Mouse (Mus musculus): ENCODE data around the gene Ttc38. TPM values are rescaled to one million over a fixed set of nuclear protein-coding genes. Genes with fewer than 3 reads are reported as not detected.
A peak's percentile ranks its signal among the peaks of the same experiment; 100 is the strongest.
"Not testable (repeated sequence)": the region's sequence is repeated elsewhere in the genome, so short reads cannot be mapped to it uniquely, and the experiment has no call there.

Gene Ttc38
- total RNA-seq, 2 experiments from 2014 or later = 4.4 to 7.7 TPM

DNA sequence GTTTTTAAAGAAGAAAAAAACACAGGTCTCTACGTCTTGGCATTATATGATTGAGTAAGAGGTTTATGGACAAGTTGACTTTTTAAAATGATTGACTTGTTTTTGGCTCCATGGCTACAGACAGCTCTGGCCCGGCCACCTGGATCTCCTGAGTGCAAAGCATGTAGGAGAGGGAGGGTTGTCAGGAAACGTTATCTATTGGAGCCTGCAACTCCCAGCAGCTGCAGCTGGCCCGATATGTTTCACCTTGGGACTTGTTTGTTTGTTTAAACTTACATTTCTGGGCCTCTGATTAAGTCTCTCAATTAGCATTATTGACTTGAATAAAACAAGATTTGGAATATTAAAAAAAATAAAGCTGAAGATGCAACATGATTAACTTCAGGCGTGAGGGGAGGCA lies 5.4 kb upstream of the Ttc38 start:
- no peak for DNase-seq

DNA sequence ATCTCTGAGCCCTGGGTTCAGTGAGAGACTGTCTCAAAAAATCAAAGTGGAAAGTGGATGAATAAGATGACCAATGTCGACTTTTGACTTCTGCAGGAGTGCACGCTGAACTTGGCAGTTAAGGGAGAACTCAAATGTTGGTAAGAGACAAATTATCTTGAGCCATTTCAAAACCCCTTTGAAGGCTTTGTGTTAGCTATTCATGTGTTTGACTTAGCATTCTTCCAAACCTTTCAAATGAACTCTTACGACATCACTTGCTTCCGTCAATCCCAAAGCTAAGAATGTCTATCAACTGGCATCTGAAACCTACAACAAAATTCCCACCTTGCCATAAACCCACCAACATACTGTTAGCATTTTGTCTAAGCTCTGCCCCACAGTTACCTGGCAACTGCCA lies 4.0 kb upstream of the Ttc38 start:
- no peak for DNase-seq

DNA sequence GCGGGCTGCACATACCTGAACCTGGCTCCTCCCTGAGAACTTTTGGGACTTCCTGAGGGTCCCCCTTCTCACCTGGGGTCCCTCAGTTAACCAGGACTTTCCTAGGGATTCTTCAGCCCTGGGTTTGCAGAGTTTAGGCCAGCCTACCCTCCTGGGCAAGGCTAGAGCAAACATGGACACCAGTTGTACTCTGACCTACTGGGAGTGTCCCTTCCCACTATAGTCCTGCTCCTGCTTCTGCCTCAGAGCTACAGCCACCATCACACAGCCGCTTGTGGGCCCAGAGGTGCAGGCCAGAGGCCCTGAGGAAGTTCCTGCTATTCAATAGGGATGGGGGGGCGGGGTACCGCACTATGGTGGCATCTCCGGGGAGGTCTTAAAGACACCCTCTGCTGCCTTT lies 2.6 kb upstream of the Ttc38 start:
- no peak for DNase-seq

DNA sequence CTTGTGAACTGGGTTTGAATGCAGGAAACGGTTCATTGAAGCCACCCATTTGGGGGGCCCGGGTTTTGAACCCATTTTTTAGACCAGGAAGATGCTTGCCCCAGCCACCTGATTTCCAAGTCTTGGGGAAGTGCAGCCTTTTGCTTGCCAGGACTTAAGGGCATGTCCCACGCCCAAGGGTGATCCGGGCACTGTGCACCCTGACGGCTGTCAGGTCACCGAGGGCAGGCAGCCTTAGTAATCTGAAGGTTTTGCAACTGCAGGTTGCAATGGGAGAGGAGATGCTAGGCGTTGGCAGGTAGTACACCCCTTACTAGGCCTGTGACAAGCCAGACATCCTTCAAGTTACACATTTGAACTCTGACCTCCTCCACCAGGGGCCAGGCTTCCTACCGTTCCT lies 493 bp downstream of the Ttc38 start:
- DNase-seq = no peak

DNA sequence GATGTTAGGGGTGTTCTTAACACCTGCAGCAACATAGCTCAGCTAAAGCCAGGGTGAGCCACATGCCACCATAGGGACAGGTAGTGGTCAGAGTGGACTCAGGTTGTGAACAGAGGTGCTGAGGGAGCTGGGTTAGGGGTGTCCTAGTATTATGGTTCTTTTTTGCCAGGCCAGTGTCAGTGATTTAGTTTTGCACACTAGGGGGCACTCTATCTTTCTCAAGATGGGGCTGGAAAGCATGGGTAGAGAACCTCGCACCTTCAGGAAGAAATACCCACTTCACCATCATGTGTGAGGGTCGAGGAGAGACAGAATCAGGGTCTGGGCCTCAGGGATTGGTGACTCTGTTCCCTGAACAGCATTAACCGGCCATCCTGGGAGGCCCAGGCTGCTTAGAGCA lies 3.2 kb downstream of the Ttc38 start:
- no peak for DNase-seq

DNA sequence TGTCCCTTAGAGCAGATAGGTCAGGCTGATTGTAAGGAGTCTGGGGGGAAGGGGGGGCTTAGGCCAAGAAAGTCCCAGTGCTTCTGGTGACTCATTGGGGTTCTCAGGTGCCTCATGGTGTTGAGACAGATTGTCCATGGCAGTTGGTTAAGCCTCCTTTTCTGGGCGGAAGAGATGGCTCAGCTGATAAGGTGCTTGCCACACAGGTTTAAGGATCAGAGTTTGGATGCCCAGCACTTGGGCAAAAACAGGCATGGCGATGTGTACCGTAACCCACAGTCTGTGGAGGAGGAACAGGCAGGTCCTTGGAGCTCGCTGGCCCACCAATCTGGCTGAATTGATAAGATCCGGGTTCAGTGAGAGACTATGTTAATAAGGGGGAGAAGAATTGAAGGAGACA lies 4.8 kb downstream of the Ttc38 start:
- no peak for DNase-seq

DNA sequence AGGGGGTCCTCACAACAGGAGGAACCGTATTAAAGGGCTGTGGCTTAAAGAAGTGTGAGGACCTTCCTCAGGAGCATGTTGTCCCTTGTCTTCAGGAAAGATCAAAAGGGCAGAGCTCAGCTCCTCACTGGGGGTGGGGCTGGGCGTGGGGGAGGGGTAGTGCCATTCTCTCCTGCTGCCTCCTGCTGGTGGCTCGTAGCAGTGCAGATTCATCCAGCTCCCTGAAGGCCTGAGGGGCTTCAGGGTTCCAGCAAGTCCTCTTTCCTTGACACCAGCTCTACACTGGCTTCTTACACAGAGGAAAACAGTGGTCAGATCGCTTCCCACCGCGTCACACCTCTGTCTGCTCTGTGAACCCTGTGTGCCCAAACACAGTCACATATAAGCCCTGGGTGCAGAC lies 8.9 kb downstream of the Ttc38 start:
- no peak for DNase-seq

DNA sequence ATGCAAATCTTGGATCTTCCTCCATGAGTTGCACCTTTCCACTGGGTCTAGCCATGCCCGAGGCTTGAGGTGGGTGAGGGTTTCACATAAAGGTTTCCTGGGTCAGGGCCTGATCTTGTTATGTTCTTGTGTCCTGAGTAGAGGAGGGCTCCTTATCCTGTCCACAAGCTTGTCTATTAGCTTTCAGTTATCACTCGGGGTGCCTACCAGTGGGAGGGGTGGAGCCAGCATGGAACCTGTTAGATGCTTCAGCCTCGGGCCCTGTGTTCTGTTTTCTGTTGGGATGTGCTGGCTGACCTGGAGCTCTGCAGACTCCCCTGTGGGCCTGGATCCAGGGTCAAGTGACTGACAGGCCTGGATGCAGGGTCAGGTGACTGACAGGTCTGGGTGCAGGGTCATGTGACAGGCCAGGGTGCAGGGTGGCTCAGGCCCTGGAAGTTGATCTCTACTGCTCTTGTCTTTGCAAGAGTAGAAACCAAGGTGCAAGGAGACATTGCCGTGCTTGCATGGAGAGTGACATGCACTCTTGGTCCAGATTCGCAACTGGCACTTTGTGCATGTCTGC lies 9.8 kb downstream of the Ttc38 start:
- DNase-seq = no peak

DNA sequence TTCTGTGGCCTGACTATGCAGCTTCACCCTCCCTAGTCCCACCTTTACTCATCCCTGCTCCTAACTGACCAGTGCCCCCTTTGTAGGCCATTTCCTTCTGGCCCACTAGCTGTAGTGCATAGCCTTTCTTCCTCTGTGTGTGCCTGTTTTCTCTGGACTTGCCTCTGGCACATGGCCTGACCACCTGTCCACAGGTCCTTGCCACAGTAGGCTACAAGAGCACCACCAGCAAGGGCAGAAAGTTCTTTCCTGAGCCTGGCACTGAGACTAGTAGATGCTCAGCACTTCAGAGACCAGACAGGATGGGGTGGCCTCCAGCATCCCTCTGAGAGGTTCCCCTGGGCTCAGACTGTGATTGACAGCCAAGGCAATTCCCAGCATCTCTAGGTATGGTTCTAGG lies 13.0 kb downstream of the Ttc38 start:
- DNase-seq = no peak

DNA sequence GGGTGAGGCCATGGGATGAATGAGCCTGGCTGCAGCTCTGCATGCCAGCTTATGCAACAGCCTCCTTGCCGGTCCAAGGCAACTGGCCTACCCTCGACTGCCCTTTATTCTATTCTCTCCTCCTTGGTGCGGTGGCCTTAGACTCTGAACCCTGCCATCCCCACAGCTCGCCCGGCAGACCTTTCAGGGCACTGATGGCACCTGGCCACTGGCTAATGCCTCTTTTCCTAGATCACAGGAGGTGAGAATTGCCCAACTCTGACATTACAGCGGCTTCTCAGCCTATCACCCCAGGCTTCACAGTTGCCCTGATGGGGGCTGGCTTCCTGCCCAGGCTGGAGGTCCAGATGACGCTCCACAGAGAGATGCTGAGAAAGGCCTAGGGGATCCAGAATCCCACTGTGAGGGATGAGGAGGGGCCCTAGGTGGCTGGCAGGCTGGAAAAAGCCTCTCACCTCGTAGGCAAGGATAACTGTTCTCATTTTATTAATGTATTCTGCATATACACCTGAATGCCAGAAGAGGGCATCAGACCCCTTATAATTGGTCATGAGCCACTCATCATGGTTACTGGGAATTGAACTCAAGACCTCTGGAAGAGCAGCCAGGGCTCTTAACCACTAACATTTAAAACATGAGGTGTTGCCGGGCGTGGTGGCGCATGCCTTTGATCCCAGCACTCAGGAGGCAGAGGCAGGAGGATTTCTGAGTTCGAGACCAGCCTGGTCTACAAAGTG lies 19.7 kb downstream of the Ttc38 start:
- no peak for DNase-seq

DNA sequence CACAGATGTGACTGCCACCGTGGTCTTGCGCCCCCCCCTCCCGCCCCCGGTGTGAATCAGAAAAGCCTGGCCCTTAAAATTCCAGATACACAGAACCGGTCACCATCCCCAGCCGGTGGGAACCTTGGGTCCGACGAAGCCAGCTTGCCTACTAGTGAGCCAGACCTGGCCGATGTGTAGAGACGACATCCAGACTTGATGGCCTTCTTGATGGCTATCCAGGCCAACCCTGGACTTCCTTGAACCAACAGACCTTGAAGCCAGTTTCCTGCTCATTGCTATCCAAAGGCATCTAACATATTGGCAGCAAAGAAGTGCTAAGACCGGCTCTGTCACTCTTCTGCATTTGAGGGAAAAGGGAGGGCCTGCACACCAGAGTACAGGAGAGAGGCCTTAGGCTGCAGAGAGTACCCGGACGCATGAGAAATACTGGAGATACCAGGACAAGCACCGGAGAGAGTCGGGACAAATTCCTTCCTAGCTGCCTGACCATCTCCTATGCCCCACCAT lies 26.9 kb downstream of the Ttc38 start:
- DNase-seq = no peak

DNA sequence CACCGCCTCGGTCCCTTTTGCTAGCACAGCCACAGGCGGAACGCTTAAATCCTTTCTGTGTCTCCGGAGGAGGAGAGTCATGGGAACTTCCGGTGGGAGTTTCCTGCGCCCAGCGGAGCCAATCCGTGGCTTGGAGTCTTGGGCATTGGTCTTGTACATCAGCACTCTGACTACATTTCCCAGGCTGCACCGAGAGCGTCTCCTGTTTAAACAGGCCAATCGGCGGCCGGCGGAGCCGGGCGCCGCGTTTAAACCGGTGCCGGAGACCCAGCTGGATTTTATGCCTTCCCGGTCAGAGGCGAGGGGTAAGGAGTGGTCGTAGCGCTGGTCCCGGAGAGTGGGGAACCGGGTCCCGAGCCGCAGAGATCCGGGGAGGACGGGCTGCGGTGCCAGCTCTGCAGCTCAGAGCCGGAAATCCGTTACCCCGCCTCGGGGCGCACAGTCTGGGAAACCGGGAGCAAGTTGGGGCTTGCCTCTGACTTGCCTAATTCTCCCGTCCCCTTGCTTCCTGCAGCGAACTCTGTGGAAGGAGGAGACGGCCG lies 27.5 kb downstream of the Ttc38 start, which contains the start of gene Gtse1:
Gtse1 (plus strand) TSS at position 256 of the 542 bp plus-strand sequence.
- DNase-seq = peak; percentile 91 to 94

DNA sequence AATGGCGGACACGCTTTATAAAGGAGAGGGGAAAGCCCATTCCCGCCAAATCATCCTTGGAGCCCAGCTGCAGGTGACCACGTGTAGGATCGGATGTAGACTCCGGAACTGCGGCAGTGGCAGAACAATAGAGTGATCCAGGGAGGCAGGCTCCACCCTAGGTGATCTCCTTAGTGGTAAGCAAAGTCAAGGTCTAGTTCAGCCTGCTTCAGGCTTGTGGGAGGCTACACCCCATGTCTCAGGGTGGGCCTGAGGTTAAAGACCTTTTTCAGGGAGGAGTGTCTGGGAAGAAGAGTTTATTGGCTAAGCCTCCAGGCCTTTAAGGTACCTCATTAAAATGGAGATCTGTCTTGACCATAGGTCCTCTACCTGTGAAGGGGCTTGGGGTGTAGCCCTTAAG lies 33.8 kb downstream of the Ttc38 start:
- not testable (repeated sequence) for DNase-seq

DNA sequence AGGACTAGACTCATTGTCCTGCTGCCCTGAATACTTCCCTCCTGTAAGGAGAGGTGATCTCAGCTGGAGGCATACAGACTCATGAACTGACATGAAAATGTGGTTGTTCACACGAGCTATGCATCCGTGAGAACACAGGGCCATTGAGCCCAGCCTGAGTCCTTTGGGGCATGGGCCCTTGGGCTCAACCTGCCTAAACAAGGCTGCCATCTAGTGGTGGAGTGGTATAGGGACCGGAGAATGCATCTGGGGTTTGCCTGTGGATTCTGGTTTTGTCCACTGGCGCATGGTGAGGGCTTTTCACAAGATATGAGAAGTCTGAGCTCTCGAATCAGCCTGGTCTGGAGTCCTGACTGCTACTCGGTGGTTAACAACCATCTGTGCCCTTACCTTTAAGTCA lies 35.6 kb downstream of the Ttc38 start:
- peak; percentile 62 to 72 for DNase-seq

DNA sequence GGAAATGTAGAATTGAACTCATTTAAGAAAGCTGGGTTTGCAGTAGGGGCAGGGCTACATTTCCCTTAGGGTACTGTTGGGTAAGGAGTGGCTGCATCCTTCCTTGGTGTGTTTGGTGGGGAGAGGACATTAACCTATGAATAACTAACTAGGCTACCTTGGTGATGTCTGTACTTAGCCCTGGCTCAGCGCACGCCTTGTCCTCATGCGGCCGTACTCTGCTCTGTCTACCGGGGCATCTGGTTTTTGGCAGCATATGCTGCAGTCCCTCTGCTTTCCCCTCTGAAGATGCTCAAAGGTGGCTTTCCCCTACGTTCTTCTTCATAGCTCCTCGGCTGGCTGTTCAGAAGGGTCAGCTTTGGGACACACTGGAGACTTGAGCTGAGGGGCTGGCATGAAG lies 45.2 kb downstream of the Ttc38 start:
- no peak for DNase-seq

DNA sequence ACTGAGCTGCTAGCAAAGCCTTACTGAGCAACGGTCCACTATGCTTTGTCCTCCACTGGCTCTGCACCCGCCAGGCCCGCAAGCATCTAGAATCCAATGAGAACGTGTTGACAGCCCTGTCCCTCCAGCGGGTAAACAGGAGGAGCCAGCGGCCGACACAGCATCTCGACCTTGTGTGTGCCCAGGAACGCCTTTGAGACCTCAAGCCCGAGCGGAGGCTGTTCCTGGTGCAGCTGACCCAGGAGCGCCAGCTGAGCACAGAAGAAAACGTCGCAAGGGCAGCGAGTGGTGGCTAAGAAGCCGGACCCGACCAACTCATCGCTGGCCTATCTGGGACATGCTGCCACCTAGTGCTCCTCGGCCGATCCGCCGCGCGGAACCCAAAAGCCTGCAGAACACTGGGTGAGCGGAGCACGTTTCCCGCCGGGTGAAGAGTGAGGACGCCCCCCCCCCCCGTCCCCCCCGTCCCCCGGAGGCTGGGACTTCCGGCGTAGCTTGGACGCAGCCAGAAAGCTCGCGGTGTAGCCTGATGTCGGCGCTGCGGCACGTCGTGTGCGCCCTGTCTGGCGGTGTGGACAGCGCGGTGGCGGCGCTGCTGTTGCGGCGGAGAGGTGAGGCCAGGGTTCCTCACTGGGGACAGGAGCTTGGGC lies 46.9 kb downstream of the Ttc38 start, which contains the start of gene Trmu:
Trmu (plus strand) TSS at position 465 of the 650 bp plus-strand sequence.
- DNase-seq = peak; percentile 87 to 89

DNA sequence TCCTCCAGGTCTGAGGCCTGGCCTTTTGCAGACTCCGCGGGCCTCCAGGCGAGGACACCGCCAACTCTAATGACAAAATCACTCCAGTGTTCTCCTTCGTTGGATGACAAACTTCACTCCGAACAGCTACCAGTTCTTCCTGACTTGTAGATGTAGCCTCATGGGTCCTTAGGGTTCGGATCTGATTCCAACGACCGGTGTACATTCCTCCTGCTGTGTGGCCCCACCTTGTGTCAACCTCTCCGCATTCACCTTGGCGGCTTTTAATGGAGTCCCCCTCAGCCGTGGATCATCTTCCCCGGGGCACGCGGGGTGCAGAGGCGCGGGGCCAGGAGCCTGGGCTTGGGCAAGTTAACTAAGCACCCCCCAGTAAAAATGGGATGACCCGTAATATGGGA lies 47.4 kb downstream of the Ttc38 start:
- no peak for DNase-seq

DNA sequence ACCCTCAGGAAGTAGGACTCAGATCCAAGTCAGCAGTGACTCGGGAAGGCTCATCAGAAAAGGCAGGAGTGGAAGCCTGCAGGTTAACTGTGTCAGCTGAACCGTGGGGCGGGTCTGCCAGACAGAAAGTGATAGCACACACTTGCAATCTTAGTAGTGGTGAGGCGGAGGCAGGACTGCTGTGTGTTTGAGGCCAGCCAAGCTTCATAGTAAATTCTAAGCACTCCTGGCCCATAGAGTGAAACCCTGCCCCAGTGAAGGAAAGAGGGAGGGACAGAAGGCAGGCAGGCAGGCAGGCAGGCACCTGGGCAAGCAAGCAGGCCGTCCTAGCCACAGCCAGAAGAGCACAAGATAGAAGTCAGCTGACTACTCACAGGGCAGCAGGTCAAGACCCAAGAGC lies 53.5 kb downstream of the Ttc38 start:
- DNase-seq = no peak

DNA sequence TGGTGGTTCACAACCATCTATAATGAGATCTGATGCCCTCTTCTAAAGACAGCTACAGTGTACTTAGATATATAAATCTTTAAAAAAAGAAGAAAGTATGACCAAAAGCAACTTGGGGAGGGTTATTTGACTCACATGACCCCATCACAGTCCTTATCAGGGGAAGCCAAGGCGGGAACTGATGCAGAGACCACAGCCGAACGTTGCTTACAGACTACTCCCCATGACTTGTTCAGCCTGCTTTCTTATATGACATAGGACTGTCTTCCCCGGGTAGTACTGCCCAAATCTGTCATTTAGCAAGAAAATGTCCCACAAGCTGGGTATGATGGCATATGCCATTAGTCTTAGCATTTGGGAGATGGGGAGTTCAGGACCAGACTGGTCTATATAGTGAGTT lies 57.1 kb downstream of the Ttc38 start:
- DNase-seq = no peak

DNA sequence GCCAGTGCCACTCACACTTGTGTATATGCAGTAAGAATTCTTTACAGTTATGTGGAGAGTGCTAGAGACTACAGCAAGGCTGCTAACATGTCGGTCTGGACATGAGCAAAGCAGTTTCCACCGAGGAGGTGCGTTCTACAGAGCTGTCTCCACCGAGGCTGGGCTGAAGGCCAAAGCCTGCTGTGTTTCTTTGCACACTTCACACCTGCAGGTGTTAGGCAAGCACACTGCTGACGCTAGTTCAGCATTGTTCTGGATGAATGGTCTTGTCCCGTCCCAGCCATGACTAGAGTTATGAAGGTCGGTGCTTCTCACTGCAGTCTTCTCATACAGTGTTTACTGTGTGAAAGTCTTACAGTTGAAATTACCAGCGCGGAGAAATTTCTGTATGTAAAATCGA lies 59.9 kb downstream of the Ttc38 start:
- DNase-seq = no peak

DNA sequence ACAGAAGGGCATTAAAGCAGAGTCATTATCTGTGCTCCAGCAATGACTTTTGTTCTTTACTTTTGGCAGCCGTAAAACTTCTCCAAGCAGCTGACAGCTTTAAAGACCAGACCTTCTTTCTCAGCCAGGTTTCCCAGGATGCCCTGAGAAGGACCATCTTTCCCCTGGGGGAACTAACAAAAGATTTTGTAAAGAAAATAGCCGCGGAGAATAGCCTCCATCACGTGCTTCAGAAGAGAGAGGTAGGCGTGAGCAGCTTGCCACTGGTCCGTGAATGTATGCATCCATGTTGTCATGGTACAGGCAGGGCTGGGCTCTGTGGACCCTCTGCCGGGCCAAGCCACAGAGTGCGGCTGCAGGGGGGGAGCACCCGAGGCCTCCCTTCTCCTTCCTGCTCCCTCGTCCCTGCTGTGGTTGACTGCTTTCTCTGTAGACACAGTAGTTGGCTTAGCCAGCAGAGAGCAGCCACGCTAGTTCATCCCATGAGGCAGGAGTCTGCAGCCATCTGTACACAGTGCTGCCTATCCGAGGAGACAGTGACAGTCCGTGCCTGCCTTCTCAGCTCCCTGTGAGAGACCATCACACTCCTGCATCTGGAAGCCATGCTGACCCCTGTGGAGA lies 60.5 kb downstream of the Ttc38 start:
- no peak for DNase-seq

DNA sequence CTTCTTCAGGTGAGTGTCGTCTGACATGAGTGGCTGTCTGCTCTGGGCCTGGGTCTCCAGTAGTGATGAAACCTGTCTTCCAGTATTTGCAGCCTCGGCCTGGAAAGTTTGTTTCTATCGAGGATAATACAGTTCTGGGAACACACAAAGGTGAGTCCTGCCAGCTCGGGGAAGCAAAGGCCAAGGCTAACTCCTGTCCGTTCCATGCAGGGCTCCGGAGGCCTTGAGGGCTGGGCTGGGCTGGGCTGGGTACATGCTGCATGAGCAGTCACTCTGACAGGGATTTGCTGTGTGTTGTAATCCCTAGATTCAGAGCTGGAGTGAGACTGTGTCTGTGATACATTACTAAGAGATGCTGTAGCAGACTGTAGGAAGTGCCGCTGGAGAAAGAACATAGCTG lies 61.8 kb downstream of the Ttc38 start:
- no peak for DNase-seq

DNA sequence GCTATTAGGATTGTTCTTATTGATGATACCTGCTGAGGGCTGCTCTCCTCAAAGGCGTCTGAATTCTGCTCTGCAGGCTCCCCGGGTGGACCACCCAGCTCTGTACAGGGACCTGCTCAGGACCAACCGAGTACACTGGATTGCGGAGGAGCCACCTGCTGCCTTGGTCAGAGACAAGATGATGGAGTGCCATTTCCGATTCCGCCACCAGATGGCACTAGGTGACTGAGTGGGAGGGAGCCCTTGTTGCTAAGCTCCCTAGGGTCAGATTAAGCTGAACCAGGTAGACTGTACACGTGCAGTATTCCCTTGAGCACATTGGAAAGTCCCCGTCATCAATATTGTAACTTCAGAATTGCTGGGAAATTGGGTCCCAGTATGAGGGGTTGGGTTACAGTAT lies 64.2 kb downstream of the Ttc38 start:
- DNase-seq = peak; percentile 77 to 83
